Mouse (Mus musculus): ENCODE data around the gene Tmod3. TPM values are rescaled to one million over a fixed set of nuclear protein-coding genes. Genes with fewer than 3 reads are reported as not detected.

The Tmod3 gene
- 58.9 and 60.9 TPM in 2 replicates for polyA plus RNA-seq (2012; rRNA removed)

DNA sequence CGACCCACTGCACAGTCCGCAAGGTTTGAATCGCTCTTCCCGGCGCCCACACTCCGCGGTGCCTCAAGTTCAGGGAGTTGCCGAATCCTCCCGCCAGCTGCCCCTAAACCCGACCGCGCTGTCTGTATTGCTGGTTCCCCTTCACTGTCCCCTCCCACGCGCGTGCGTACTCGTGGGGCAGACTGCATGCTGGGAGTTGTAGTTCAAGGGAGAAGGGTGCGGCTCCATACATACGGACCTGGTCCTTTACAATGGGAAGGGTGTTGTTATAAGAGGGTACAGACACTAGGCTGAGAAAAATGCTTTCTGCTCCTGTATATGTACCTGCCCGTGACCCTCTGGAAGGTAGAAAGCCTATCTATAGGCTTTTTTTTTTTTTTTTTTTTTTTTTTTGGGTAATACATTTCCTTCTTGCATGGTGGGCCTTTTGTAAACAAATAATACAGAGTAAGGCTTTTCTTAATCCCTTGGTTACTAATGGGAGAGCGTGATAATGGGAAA, at the start of gene Tmod3:
Tmod3 (minus strand) TSS at position 146 of the 501 bp plus-strand sequence.
- DNase-seq (ENCODE audit: low read depth) = peak; percentile 98
- TF ChIP-seq POLR2A (IDR thresholded peaks at IDR 0.05; ENCODE audit: borderline replicate concordance, extremely low read depth, insufficient read depth, insufficient read length, poor library complexity, severe bottlenecking) (peak; percentile 55; the same call in 1 of the 2 replicates), CTCF (IDR thresholded peaks at IDR 0.05; ENCODE audit: borderline replicate concordance, extremely low read depth, insufficient read depth, insufficient read length) (no peak)

DNA sequence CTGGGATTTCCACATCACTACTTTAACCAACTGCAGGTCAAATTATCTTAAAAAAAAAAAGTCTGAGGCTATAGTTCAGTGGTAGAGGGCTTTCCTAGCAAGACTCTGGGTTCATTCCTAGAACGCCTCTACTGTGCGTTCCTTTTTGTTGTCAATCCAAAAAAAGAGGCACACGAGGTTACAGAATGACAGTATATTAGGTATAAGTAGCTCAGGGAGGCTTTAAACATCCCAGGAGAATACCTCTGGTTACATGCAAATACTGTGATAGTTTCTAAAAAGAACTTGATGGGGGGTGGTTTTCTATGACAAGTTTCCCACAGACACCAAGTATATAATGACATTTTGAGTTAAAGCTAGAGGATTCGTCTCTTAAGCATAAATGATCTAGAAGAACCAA, 48.0 kb upstream of the Tmod3 start:
- TF ChIP-seq CTCF (IDR thresholded peaks at IDR 0.05; ENCODE audit: borderline replicate concordance, extremely low read depth, insufficient read depth, insufficient read length) (no peak), POLR2A (IDR thresholded peaks at IDR 0.05; ENCODE audit: borderline replicate concordance, extremely low read depth, insufficient read depth, insufficient read length, poor library complexity, severe bottlenecking) (no peak)

DNA sequence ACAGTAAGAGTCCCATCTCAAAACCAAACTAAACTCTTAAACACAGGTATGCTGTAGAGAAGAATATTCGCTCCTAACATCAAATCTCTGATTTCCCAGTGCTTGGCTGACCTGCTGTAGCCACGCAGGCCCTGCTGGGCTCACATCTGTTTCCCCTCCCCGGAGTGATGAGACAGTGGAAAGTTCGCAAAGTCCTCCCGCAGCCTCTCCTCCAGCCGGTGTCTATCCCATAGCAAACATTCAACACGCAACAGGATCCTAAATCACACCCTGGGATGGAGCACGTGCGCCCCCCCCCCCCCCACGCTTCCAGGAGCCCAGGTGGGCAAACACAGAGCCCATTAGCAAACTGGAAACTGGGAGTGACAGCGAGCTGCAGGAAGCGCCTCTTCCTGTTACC, 42.1 kb upstream of the Tmod3 start:
- TF ChIP-seq CTCF (IDR thresholded peaks at IDR 0.05; ENCODE audit: borderline replicate concordance, extremely low read depth, insufficient read depth, insufficient read length) (no peak), POLR2A (IDR thresholded peaks at IDR 0.05; ENCODE audit: borderline replicate concordance, extremely low read depth, insufficient read depth, insufficient read length, poor library complexity, severe bottlenecking) (no peak)
- no peak for DNase-seq (ENCODE audit: low read depth)

More for the DNA sequence above, 48.0 kb upstream of the Tmod3 start:
- DNase-seq (ENCODE audit: low read depth) = no peak

DNA sequence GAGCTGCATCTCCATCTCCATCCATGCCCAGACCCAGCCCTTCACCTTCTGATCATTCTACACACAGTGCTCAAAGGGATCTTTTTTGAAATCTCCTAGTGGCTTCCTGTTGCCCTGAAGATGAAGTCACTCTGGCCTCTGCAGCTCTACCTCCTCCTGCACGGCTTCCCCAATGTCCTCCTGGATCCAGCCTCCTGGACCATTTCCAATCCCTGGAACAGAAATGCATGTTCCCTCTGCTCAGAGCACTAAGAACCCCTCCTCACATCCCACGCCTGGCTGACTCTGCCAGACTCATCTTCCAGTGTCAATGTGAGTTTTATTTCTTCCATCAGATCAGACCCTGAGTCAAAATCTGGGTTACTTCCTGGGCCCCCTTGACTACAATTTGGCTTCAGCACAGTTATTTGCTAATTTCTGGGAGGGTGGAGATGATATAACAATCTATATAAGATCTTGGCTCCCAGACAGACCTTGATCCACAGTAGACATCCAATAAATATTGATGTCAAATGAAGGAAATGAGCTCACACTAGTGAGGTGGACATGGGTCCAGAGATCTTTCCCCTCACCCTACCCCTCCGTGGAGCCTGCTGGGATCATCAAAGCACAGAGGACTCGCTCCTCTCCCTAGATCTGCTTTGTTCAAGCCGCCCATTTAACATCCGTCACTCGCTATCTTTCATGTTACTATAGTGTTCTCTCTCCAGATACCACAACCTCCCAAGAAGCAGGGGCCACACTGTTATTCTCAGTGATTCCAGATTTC, 40.9 kb upstream of the Tmod3 start:
- DNase-seq (ENCODE audit: low read depth) = peak; percentile 48
- TF ChIP-seq CTCF (IDR thresholded peaks at IDR 0.05; ENCODE audit: borderline replicate concordance, extremely low read depth, insufficient read depth, insufficient read length) (no peak), POLR2A (IDR thresholded peaks at IDR 0.05; ENCODE audit: borderline replicate concordance, extremely low read depth, insufficient read depth, insufficient read length, poor library complexity, severe bottlenecking) (no peak)

DNA sequence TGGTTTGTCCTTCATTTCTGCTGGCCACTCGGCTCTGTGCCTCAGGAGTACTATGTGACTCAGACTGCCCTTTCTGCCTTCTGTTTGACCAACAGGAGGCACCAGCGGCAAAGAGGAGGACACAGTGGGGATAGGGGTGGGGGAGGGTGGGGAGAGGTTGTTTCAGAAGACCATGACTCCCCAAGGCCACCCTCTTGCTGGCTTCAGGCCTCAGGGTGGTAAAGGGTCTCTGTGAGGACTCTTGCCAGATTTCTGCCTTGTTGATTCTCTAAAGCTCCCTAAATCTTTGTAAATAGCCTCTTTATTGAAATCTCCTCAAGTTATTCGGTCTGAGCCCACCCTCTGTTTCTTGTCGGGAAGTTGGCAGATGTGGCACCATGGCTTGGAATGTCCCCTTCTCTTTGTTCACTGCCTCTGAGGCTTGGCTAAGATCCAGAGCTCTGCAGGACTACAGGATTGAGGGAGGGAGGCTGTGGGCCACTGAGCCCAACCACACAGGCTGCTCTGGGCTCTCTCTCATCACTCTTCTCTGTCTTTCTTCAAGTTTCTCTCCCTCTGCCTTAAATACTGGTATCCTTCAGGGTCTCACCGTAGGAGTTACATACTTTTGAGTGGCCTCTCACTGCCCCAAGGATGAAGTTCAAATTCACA, 39.9 kb upstream of the Tmod3 start:
- no peak for TF ChIP-seq POLR2A (IDR thresholded peaks at IDR 0.05; ENCODE audit: borderline replicate concordance, extremely low read depth, insufficient read depth, insufficient read length, poor library complexity, severe bottlenecking)
- peak; percentile 32; the same call in 1 of the 2 replicates for TF ChIP-seq CTCF (IDR thresholded peaks at IDR 0.05; ENCODE audit: borderline replicate concordance, extremely low read depth, insufficient read depth, insufficient read length)
- DNase-seq (ENCODE audit: low read depth) = peak; percentile 95

DNA sequence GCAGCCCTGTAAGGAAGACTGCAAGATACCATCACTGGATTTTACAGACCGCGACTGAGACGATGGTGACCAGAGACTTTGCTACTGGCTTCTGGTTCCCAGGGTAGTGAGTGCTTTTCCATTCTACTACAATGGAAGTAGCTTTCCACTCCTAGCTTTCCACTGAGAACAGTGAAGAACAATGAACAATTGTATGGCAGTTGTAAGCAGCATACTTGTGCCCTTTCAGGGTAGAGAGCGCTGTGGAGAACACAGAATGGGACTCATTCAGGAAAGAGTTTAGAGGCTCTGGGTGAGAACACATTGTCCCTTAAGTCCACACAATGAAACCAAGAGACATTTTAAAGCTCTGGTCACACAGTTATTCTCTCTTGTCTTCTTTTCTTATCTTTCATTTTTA, 38.1 kb upstream of the Tmod3 start:
- no peak for TF ChIP-seq CTCF (IDR thresholded peaks at IDR 0.05; ENCODE audit: borderline replicate concordance, extremely low read depth, insufficient read depth, insufficient read length)
- no peak for TF ChIP-seq POLR2A (IDR thresholded peaks at IDR 0.05; ENCODE audit: borderline replicate concordance, extremely low read depth, insufficient read depth, insufficient read length, poor library complexity, severe bottlenecking)

DNA sequence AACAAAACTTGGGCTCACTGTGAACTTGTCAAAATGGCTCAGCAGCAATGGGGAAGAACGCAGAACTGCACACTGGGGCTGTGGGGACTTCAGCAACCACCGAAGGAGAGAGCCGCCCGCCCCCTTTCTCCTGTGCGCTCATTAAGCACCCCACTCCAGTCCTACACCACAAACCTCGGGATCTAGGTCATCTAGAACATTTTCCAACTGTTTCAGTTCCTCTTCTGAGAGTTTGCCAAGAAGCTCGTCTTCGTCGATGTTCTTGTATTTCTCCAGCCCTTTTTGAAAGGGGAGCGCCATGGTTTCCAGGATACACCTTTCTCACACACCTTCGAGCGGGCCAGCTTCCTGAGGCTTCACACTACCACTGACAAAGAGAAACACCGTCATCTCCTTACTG, 37.6 kb upstream of the Tmod3 start:
- DNase-seq (ENCODE audit: low read depth) = no peak
- TF ChIP-seq POLR2A (IDR thresholded peaks at IDR 0.05; ENCODE audit: borderline replicate concordance, extremely low read depth, insufficient read depth, insufficient read length, poor library complexity, severe bottlenecking) (no peak), CTCF (IDR thresholded peaks at IDR 0.05; ENCODE audit: borderline replicate concordance, extremely low read depth, insufficient read depth, insufficient read length) (no peak)

More for the DNA sequence above, 38.1 kb upstream of the Tmod3 start:
- DNase-seq (ENCODE audit: low read depth) = no peak

DNA sequence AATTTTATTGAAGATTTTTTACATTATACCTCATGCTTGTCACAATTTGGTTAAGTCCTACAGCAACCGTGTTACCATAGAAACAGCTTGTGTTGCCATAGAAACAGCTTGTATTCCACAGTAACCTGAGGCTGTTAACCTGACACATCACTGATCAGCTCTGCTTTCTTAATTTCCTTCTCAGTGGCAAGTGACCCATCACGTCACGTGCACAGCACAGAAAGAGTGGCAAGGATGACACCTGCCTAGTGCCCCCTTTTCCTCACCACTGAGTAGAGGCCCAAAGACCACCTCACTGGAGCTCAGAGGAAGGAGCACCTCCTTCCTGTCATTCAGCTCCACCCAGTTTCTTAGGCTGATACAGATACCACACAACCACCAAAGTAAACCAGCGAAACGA, 34.0 kb upstream of the Tmod3 start:
- DNase-seq (ENCODE audit: low read depth) = peak; percentile 60
- TF ChIP-seq CTCF (IDR thresholded peaks at IDR 0.05; ENCODE audit: borderline replicate concordance, extremely low read depth, insufficient read depth, insufficient read length) = no peak
- TF ChIP-seq POLR2A (IDR thresholded peaks at IDR 0.05; ENCODE audit: borderline replicate concordance, extremely low read depth, insufficient read depth, insufficient read length, poor library complexity, severe bottlenecking) = no peak

DNA sequence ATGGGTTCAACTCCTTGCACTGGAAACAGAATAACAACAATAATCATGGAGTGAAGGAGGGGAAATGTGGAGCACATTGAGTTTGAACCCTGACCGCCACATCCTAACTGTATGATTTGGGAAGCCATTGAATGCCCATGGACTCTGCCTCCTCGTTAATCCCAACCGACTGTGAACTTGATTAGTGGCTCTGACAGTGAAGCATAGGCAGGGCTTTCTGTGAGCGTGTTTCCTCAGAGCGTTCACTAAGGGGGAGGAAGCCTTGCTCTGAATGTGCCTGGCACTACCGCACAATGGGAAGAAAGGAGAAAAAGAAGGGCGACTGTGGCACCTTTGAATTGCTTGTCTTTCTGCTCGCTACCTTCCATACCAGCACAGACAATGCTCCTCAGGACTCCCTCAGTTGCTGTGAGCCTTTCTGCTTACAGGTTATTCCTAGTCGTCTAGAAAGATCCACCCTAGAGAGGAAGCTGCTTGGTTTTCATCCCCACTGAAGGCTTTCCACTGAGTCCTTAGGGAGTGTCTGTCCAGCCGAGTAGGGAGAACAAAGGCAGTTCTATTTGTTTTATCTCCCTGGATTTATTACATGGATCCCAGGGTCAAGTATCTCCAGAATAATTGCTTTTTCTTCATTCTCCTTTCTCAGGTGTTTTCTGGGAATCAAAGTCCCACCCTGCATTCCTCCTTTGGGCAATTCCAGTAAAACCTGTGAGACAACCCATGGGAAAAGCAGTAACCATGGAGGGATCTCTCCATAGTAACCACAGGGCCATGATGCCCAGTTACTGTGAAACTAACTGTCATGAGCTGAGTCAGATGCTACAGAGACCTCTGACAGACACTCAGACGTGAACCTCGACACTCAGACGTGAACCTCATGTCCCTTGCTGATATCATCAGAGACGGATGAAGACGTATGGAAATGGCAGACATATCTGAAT, 30.7 kb upstream of the Tmod3 start:
- TF ChIP-seq POLR2A (IDR thresholded peaks at IDR 0.05; ENCODE audit: borderline replicate concordance, extremely low read depth, insufficient read depth, insufficient read length, poor library complexity, severe bottlenecking) (no peak), CTCF (IDR thresholded peaks at IDR 0.05; ENCODE audit: borderline replicate concordance, extremely low read depth, insufficient read depth, insufficient read length) (no peak)

DNA sequence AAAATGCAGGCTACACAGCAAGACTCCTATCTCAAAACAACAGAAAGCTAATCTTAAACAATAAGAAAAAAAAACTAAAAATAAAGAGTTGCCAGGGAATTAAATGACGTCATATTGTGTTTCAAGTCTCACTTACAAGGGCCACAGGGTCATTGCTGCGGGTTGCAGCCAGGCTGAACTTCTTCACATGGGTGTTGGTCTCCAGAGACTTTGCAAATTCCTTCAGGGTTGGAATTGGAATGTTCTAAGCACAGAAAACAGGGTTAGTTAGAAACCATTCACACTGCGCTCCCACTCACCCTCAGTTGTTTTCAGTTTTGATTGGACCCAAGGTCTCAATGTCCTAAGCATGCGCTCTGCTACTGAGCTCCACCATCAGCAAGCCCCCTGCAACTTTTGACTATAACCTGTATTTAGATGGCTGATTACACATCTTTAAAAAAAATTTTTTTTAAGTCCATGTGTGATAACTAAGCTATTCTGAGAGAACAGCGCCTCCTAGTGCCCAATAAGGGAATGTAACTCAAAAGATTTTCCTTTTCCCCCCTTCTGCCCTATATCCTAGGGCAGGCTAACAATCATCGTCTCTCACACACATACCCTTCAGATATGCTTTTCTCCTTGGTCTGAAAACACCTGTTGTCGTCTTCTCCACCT, 22.4 kb upstream of the Tmod3 start:
- DNase-seq (ENCODE audit: low read depth) = peak; percentile 64

More for the DNA sequence above, 30.7 kb upstream of the Tmod3 start:
- no peak for DNase-seq (ENCODE audit: low read depth)

More for the DNA sequence above, 22.4 kb upstream of the Tmod3 start:
- TF ChIP-seq POLR2A (IDR thresholded peaks at IDR 0.05; ENCODE audit: borderline replicate concordance, extremely low read depth, insufficient read depth, insufficient read length, poor library complexity, severe bottlenecking) (no peak), CTCF (IDR thresholded peaks at IDR 0.05; ENCODE audit: borderline replicate concordance, extremely low read depth, insufficient read depth, insufficient read length) (peak; percentile 41; the same call in 1 of the 2 replicates)

Data from brain, embryonic 14.5 days (tissue).